Mouse (Mus musculus): ENCODE results near the gene Tmem159.

GRCm38 (mm10) chr7:120128951-120129350 is 26.8 kb downstream of the Tmem159 start:
- TF ChIP-seq GATA1 (IDR thresholded peaks at IDR 0.05; ENCODE audit: low read length) = no peak
- no peak for TF ChIP-seq TAL1 (IDR thresholded peaks at IDR 0.05; ENCODE audit: low read length)
